Mouse (Mus musculus) limb, embryonic 10.5 days (tissue): Measurements from ENCODE around the gene Sfta2. TPM values are rescaled to one million over a fixed set of nuclear protein-coding genes. Genes with fewer than 3 reads are reported as not detected.

ENCODE experiments used
- DNase-seq: peaks from one replicate; pipeline ENCODE4 v3.0.0-alpha.2; 2017; ENCODE audit warnings: low spot score
- H3K27ac ChIP-seq: fragments of 300-500 bp; sonication (generic); 2 replicates; pipeline ENCODE4 v1.5.1; 2016; ENCODE audit warnings: mild to moderate bottlenecking
- H3K27me3 ChIP-seq: fragments of 300-500 bp; sonication (generic); 2 replicates; pipeline ENCODE4 v1.6.1; 2016; ENCODE audit warnings: low read depth, mild to moderate bottlenecking; ENCODE audit not compliant: poor library complexity, severe bottlenecking
- H3K36me3 ChIP-seq: fragments of 300-500 bp; sonication (generic); 2 replicates; pipeline ENCODE4 v1.6.1; 2016; ENCODE audit warnings: mild to moderate bottlenecking, moderate library complexity
- H3K4me1 ChIP-seq: fragments of 300-500 bp; sonication (generic); 2 replicates; pipeline ENCODE4 v1.6.1; 2016
- H3K4me3 ChIP-seq: fragments of 300-500 bp; sonication (generic); 2 replicates; pipeline ENCODE4 v1.5.1; 2016; ENCODE audit warnings: mild to moderate bottlenecking, moderate library complexity
- H3K9me3 ChIP-seq: fragments of 300-500 bp; sonication (generic); replicated peaks from 2 replicates; pipeline ENCODE4 v1.6.1; 2016; ENCODE audit warnings: mild to moderate bottlenecking
- WGBS: fragments of 180-500 bp; shearing (Covaris S2); methylation state at CpG from one replicate; pipeline ENCODE4 v1.1.7; 2016; 5-methylcytosine and 5-hydroxymethylcytosine counted together
- polyA plus RNA-seq: library from polyadenylated mRNA; unstranded; fragments of >200 nt; fragmentation: Nextera tagmentation; extraction: Ambion mirVana; gene quantifications from 2 replicates; pipeline ENCODE4 v1.2.1, GENCODE M21; 2016

The Sfta2 gene
- polyA plus RNA-seq, 1 experiment from 2014 or later = not detected

DNA sequence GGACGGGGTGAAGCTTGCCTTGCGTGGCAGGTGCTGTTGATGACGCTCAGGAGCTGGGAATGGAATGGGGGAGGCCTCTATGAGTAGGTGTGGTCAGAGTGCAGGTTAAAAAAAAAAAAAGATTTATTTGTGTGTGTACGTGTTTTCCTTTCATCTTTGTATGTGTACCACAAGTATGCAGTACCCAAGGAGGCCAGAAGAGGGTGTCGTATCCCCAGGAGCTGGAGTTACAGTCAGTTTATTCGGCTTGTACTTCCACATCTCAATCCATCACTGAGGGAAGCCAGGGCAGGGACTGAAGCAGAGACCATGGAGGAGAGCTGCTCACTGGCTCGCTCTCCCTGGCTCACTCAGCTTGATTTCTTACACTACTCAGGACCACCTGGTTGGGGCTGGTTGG is 29.9 kb upstream of the Sfta2 start:
- WGBS = 92% methylated on average over 7 of the region's 7 CpGs
- H3K4me1 ChIP-seq = peaks cover 12% of the 10 kb centered on the region; the same call in 1 of the 2 replicates
- DNase-seq = no peak
- H3K36me3 ChIP-seq = no peaks in the 10 kb centered on the region
- H3K9me3 ChIP-seq = no peaks in the 10 kb centered on the region
- peaks cover 59% of the 10 kb centered on the region for H3K27me3 ChIP-seq
- no peak overlapping the region for H3K27ac ChIP-seq
- H3K4me3 ChIP-seq = no peak overlapping the region

DNA sequence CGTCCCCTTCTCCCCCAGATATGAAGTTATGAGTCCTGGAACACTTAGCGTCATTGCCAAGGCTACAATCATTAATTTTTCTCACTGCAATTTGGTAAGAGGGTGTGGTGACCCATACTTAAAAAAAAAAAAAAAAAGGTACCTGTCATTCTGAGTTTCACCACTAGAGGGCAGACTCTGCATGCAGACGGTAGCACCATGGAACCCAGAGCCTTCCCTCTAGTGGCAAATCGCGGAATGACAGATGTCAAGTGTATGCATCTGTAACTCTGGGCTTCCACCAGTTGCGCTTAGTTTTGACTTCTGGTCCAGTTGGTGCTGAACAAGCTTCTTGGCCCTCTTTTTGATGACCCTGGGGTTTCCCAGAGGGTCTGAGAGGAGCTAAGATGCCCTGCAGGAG is 23.1 kb upstream of the Sfta2 start:
- H3K4me1 ChIP-seq = no peaks in the 10 kb centered on the region
- H3K27ac ChIP-seq = no peak overlapping the region
- peak; percentile 80 for DNase-seq
- no peak overlapping the region for H3K4me3 ChIP-seq
- H3K9me3 ChIP-seq = no peaks in the 10 kb centered on the region
- no peaks in the 10 kb centered on the region for H3K36me3 ChIP-seq
- peaks cover 13% of the 10 kb centered on the region for H3K27me3 ChIP-seq
- WGBS = 22% methylated on average over 6 of the region's 6 CpGs

DNA sequence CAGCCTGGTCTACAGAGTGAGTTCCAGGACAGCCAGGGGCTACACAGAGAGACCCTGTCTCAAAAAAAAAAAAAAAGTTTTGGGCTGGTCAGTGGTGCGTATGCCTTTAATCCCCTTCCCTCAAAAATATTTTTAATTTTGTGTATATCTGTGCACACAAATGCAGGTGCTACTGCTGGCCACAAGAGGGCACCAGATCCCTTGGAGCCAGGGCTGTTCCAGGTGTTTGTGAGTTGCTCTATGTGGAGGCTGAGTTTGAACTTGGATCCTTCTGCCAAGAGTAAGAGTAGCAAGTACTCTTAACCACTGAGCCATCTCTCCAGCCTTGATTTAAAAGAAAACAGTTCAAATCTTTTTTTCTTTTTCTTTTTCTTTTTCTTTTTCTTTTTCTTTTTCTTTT is 18.4 kb upstream of the Sfta2 start:
- no peaks in the 10 kb centered on the region for H3K9me3 ChIP-seq
- DNase-seq = no peak
- 93% methylated on average over 1 of the region's 1 CpGs for WGBS

DNA sequence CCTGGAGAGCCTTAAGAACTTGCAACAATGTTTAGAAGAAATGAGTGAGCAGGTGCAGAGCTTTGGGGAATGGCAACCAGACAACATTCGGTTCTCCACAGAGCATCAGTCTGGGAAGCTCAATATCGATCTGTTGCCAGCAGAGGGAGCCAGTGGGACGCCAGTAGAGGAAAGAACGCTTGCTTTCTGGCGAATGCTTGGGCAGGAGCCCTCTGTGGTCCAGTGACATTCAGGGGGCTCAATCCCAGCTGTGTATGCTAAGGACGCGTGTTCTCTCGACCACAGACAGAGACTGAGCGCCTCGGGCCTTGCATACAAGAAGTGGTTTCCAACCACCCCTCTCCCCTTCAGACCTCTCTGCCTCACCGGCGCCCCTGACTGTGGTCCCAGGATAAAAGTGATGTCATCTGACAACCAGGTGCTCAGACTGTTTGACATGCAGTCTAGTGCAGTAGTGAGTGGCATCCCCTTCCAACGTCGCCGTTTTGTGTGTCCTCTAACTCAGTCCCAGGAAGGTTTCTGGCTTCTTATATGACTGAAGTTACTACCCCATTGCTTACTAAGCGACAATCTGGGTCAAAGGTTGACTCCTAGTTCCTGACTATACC is 16.9 kb upstream of the Sfta2 start:
- no peak overlapping the region for H3K4me3 ChIP-seq
- no peak overlapping the region for H3K27ac ChIP-seq
- H3K4me1 ChIP-seq = 0 out of 2 replicates have a peak, but pooled peaks cover 2% of the 10 kb centered on the region
- peak; percentile 82 for DNase-seq
- no peaks in the 10 kb centered on the region for H3K9me3 ChIP-seq
- no peaks in the 10 kb centered on the region for H3K36me3 ChIP-seq
- WGBS = 20% methylated on average over 16 of the region's 16 CpGs
- H3K27me3 ChIP-seq = no peaks in the 10 kb centered on the region

More for the DNA sequence above, 18.4 kb upstream of the Sfta2 start:
- no peaks in the 10 kb centered on the region for H3K36me3 ChIP-seq
- H3K27me3 ChIP-seq = no peaks in the 10 kb centered on the region
- no peak overlapping the region for H3K27ac ChIP-seq
- 0 out of 2 replicates have a peak, but pooled peaks cover 2% of the 10 kb centered on the region for H3K4me1 ChIP-seq
- H3K4me3 ChIP-seq = no peak overlapping the region

DNA sequence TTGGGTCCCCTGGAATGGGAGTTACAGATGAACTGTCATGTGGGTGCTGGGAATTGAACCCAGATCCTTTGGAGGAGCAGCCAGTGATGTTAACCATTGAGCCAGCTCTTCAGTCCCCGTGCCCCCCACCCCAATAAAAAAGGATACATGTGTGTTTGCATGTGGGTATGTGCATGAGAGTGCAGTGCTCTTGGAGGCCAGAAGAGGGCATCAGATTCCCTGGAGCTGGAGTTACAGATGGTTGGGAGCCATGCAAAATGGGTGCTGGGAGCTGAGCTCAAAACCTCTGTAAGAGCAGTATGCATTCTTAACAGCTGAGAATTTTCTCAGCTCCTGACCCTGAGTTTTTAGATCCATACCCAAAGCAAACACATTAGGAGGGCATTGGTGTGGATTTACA is 14.1 kb upstream of the Sfta2 start:
- Histone ChIP-seq H3K4me1 (peaks cover 7% of the 10 kb centered on the region), H3K36me3 (no peaks in the 10 kb centered on the region), H3K4me3 (no peak overlapping the region), H3K9me3 (no peaks in the 10 kb centered on the region), H3K27me3 (no peaks in the 10 kb centered on the region), H3K27ac (no peak overlapping the region)
- 90% methylated on average over 1 of the region's 1 CpGs for WGBS
- DNase-seq = no peak

DNA sequence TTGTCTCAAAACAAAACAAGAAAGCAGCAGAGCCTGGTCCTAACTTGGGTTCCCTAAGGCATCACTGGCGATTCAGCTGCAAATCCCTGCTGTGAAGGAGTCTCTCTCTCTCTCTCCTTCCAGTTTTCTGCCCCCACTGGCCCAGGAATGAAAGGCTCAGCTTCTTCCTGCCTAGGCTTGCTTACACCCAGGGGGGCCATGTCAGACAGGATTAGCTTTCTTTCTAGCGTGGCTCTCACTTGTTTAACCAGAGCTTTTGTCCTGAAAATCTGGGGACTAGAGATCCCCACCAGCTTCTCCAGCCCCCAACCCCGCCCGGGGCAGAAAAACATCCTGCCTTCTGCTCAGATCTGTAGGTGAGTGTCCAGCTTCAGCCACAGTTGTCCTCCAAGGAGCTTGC is 13.0 kb upstream of the Sfta2 start:
- WGBS = 43% methylated on average over 4 of the region's 4 CpGs
- H3K36me3 ChIP-seq = no peaks in the 10 kb centered on the region
- no peak overlapping the region for H3K27ac ChIP-seq
- H3K4me3 ChIP-seq = no peak overlapping the region
- DNase-seq = no peak
- no peaks in the 10 kb centered on the region for H3K9me3 ChIP-seq
- no peaks in the 10 kb centered on the region for H3K27me3 ChIP-seq
- H3K4me1 ChIP-seq = peaks cover 7% of the 10 kb centered on the region

DNA sequence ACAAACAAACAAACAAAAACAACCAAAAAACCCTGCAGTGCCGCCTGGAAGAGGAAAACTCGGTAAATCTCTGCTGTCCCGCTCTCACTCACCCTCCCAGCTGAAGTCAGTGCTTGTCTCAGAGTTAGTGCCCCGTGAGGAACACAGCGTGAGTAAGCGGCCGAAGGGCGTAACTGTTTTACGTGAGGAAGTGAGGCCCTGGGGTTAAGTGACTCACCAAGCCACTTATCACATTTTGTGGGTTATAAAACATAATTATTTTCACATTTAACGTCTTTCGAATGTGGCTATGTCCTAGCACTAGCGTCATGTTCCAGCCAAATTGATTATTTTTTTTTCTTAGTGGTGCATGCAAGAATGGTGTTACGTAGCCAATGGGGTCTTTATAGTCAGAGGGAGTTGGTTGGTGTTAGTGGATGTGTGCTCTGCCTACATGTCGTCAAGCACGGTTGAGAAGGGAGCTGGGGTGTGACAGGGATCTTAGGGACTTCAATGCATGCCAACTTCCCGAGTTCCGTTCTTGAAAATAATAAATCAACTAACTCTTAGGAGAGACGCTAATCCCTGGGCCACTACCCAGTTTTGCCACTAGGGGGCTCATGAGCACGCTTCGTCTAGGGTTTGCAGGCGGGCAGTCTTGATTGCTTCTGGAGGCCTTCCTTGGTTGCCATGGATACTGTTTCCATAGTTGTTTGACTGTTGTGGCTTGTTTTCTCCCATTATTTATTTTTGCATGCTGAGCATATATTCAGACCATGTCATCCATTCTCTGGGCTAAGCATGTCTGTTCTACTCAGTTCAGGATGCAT is 10.7 kb upstream of the Sfta2 start:
- H3K9me3 ChIP-seq = no peaks in the 10 kb centered on the region
- H3K4me1 ChIP-seq = peaks cover 5% of the 10 kb centered on the region
- no peaks in the 10 kb centered on the region for H3K36me3 ChIP-seq
- peak; percentile 86 for DNase-seq
- no peak overlapping the region for H3K27ac ChIP-seq
- no peak overlapping the region for H3K4me3 ChIP-seq
- 60% methylated on average over 21 of the region's 21 CpGs for WGBS
- no peaks in the 10 kb centered on the region for H3K27me3 ChIP-seq

DNA sequence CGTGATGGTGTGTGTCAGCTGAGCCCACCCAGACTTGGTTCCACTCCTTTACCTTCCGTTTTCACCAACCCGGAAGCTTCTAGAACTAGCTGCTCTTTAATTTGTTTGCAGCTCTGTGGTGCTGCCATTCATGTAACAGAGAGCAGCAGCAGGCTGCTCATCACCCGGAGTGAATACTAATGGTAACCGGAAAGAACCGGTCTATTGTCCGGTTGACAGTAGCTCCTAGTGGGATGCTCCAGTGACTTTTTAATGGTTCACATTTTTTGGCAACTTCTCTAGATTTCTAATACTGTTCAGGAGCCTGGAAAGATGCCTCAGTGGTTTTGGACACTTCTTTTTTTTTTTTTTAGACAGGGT is 10.2 kb upstream of the Sfta2 start:
- Histone ChIP-seq H3K4me1 (peaks cover 5% of the 10 kb centered on the region), H3K9me3 (no peaks in the 10 kb centered on the region), H3K27me3 (no peaks in the 10 kb centered on the region), H3K4me3 (no peak overlapping the region), H3K27ac (no peak overlapping the region), H3K36me3 (no peaks in the 10 kb centered on the region)
- WGBS = 97% methylated on average over 7 of the region's 7 CpGs
- DNase-seq = no peak

DNA sequence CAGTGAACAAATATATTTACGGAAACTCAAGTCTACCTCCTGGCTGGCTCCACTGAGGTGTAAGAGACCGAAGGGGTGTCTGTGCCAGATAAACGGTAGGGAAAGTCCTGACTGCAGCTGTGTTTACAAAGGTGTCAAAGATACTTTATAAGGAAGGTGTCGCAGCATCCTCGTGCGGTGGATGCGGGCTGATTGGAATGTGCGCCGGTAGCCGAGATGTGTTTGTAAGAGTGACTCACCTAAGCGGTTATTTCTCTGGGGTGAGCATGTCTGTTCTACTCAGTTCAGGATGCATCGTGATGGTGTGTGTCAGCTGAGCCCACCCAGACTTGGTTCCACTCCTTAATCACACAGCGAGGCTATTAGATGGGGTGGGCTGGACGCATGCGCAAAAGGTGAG is 9.6 kb upstream of the Sfta2 start:
- no peaks in the 10 kb centered on the region for H3K36me3 ChIP-seq
- WGBS = 91% methylated on average over 15 of the region's 15 CpGs
- H3K4me3 ChIP-seq = no peak overlapping the region
- DNase-seq = no peak
- H3K27ac ChIP-seq = no peak overlapping the region
- H3K9me3 ChIP-seq = no peaks in the 10 kb centered on the region
- peaks cover 5% of the 10 kb centered on the region for H3K4me1 ChIP-seq
- no peaks in the 10 kb centered on the region for H3K27me3 ChIP-seq

DNA sequence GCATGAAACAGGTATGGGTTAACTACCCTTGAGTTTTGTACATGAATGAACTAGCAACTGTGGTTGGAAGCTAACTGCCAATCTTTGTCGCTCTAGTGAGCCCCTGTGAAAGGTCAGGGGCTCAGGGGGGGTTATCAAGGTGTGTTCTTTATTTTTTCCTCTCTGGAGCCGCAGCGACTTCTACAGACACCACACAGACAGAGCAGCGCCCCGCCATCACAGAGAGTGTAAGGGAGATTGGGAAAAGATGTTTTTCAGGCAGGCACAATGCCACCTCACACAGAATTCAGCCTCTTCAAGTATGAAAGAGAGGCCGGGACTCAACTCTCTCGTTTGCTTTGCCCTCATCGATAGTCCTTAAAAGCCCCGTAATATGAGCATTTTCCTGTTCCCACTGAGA is 9.2 kb upstream of the Sfta2 start:
- Histone ChIP-seq H3K4me3 (no peak overlapping the region), H3K36me3 (no peaks in the 10 kb centered on the region), H3K9me3 (no peaks in the 10 kb centered on the region), H3K4me1 (peaks cover 5% of the 10 kb centered on the region), H3K27ac (no peak overlapping the region), H3K27me3 (no peaks in the 10 kb centered on the region)
- 85% methylated on average over 9 of the region's 9 CpGs for WGBS
- no peak for DNase-seq

DNA sequence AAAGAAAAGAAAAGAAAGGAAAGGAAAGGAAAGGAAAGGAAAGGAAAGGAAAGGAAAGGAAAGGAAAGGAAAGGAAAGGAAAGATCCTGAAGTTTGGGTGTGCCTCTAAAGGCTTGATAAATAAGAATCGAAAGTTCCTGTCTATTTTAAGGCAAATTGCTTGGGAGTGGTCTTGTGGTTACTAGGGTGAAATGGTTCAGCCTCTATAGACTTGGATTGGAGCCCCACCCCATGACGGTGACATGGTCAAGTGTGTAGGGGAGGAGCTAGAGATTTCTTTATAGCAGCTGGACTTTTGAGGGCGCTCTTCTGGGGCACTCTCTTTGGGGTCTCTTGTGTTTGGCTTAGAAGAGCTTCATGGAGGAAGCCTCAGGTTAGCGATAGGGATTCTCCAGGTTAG is 7.6 kb upstream of the Sfta2 start:
- WGBS = 40% methylated on average over 4 of the region's 4 CpGs
- H3K4me1 ChIP-seq = peaks cover 5% of the 10 kb centered on the region

DNA sequence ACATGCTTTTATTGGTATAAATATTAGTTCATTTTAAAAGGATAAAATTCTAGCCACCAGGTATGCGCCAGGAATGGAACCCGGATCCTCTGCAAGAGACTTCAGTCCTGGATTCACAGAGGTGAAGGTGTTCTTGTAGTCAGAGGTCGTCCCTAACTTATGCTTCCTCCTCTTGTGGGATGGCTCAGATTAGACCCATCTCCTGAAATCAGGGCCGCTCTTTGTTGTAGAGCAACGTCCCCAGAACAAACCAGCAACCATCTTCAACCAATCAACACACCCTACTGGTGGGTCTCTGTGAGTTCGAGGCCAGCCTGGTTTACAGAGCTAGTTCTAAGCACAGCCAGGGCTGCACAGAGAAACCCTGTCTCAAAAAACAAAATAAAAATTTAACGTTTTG is 6.9 kb upstream of the Sfta2 start:
- WGBS = 86% methylated on average over 7 of the region's 7 CpGs
- Histone ChIP-seq H3K9me3 (no peaks in the 10 kb centered on the region), H3K4me1 (peaks cover 5% of the 10 kb centered on the region), H3K27me3 (no peaks in the 10 kb centered on the region), H3K27ac (no peak overlapping the region), H3K4me3 (no peak overlapping the region), H3K36me3 (no peaks in the 10 kb centered on the region)
- DNase-seq = no peak

More for the DNA sequence above, 7.6 kb upstream of the Sfta2 start:
- Histone ChIP-seq H3K4me3 (no peak overlapping the region), H3K27ac (no peak overlapping the region), H3K9me3 (no peaks in the 10 kb centered on the region), H3K27me3 (no peaks in the 10 kb centered on the region), H3K36me3 (no peaks in the 10 kb centered on the region)
- DNase-seq = no peak

DNA sequence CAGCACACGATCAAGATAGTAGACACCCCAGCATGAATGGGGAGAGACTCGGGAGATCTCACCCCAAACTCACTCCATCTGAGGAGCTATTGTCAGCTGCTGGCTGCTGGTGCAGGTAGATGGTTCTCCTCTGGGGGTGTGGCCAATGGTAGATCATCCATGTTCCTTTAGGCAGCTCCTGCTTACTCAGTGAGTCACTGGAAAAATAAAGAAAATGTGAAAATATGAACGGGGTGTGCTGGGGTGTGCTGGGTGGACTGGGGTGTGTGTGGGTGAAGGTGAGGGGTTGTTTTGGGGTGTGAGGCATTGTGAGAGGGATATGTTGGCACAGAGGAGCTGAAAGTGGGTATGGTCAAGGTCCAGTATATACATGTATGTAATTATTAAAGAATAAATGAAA is 4.0 kb upstream of the Sfta2 start:
- no peak overlapping the region for H3K27ac ChIP-seq
- H3K36me3 ChIP-seq = no peaks in the 10 kb centered on the region
- H3K4me3 ChIP-seq = no peak overlapping the region
- 95% methylated on average over 3 of the region's 3 CpGs for WGBS
- no peak for DNase-seq
- H3K9me3 ChIP-seq = no peaks in the 10 kb centered on the region
- H3K27me3 ChIP-seq = no peaks in the 10 kb centered on the region
- H3K4me1 ChIP-seq = no peaks in the 10 kb centered on the region
